Mouse (Mus musculus) fibroblast of lung, adult 2 months (primary cell): ENCODE measurements around the gene Rtn4.
"Not testable (repeated sequence)": the region's sequence is repeated elsewhere in the genome, so short reads cannot be mapped to it uniquely, and the experiment has no call there.

Experiments used
- DNase-seq: peaks from one replicate; pipeline ENCODE4 v3.0.0-alpha.2; 2011; ENCODE audit warnings: low read depth

The Rtn4 gene

DNA sequence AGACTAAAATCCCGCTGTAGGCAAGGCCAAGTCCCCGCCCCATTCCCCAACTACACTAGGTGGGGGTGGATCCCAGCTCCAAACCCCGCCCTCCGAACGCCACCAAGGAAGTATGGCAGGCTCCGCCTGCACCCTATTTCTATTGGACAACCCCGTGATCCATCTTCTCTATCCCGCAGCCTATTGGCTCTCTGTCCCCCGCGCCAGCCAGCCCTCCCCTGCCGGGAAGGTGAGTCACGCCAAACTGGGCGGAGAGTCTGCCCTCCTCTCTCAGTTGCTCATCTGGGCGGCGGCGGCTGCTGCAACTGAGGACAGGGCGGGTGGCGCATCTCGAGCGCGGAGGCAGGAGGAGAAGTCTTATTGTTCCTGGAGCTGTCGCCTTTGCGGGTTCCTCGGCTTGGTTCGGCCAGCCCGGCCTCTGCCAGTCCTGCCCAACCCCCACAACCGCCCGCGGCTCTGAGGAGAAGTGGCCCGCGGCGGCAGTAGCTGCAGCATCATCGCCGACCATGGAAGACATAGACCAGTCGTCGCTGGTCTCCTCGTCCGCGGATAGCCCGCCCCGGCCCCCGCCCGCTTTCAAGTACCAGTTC lies at the start of gene Rtn4:
Rtn4 (plus strand) TSS at position 265 of the 590 bp plus-strand sequence.
- peak; percentile 94 for DNase-seq

DNA sequence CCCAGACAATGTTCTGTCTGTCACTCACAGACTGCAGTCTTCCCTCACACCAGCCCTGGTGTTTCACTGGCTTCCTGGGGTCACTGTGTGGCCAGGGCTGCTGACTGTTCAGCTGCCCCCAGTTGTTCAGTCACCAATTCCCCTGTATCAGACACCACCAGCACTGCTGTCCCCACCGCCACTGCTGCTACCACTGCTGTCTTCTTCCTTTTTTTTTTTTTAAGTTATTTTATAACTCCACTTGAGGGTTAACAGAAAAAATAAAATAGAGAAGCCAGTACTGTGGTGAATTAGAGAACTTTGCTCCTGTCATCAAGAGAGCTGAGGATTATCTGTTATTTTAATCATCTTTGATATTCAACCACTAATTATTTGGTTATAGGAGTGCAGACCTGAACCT lies 48.3 kb upstream of the Rtn4 start:
- DNase-seq: no peak

DNA sequence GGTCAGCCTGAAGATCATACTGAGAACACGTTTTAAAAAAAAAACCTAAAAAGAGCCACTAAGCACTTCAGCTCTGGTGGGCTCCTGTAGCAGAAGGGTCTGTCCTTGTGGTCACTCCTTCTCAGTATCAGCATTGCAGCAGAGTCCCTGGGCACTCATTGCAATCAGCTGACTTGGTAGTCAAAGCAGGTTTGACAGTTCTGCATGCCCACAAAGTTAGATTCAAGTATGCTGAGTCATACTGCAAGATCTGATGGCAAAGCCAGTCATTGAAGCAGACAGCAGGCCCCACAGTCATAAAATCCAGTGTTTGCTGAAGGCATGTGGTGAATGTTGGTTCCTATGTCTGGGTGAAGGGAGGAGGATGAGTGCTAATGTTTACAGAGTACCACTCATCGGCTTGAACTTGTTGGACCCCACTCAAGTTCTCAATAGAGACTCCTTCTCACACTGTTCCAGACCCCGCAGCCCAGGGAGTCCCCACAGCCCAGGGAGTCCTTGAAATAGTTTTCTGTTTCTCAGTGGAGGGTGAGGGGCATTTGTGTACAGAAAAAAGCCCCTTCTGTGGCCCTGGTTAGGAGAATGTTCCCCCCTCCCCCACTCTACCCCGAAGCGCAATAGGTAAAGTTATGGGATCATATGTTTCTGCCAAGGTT lies 47.2 kb upstream of the Rtn4 start:
- DNase-seq: peak; percentile 72

DNA sequence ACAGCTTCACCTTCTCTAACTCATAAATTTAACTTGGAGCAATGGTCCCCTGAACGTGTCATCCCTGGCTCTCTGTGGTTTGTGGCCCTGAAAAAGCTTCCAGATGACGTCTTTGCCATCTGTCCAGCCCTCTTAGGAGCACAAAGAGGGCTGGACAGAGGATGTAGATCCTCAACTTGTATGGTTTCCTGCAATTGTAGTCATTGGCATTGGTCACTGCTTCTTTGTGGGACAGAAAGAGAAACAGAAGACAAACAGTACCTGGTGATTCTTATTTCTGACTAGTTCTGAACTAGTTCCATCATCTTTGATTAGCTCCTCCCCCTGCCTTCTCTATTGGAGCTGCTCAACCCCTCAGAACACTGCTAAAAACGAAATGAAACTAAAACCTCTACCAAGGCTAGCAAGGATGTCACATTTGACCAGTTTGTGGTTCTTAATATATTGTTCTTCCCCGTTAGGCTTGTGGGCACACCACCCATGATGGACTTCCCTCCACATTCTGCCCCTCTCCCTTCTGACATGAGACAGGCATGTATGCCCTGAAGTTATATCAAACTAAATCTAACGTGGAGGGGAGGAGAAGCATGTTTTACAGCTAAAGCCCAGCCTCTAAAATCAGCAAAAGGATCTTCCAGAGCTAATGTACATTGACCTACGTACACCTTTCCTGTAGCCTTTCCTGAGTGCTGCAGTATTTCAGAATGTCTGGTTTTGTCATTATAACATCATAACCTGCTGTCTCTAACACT lies 45.0 kb upstream of the Rtn4 start:
- no peak for DNase-seq

DNA sequence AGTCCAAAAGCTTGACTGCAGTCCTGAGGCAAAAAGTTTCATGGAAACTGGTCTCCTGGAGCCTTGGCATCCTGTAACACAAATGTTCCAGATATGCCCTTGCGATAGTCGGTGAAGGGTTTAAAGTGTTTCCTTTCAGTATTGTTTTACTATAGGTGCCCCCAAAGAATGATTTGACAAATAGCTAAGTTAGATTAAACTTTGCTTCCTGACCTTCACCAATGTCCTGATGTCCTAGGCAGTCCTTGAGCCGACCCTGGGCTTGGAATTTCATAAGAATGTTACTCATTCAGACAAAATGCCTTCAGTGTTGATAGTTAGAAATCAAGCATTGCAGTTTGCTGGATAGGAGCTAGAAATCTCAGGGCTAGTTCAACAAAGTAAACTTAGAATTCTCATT lies 37.4 kb upstream of the Rtn4 start:
- not testable (repeated sequence) for DNase-seq

DNA sequence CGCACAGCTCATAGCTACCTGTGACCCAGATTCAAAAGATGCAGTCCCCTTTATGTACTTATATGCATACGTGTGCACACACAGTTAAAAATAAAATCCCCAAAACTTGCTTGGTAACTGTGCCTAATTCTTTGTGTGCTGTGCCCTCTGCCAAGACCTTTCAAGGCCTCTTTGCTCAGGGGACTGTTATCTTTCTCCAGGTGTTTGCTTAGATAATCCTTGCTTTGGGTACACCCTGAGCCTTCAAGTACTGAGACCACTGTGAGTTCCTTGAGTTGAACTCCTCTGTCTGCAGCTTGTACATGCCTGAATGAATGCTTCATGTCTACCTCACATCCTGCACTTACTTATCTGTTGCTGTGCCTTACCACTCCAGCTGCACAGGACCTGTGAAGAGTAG lies 32.0 kb upstream of the Rtn4 start:
- DNase-seq: no peak

DNA sequence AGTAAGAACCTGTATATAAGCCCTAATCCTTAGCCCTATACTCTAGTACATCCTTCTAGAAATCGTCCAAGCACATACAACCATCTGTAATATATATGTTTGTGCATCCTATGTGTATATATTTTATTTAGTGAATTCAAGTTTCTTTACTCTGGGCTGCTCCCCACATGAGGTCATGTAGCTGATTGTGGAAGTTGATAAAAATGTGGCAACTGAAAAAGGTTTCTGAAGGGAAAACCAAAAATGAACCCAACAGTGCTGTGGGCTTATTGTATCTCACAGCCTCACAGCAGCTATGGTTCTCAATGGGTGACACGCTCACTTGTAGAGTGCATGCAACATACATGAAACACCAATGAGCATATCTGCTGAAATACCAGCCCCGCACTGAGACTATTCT lies 25.1 kb upstream of the Rtn4 start:
- DNase-seq: no peak

DNA sequence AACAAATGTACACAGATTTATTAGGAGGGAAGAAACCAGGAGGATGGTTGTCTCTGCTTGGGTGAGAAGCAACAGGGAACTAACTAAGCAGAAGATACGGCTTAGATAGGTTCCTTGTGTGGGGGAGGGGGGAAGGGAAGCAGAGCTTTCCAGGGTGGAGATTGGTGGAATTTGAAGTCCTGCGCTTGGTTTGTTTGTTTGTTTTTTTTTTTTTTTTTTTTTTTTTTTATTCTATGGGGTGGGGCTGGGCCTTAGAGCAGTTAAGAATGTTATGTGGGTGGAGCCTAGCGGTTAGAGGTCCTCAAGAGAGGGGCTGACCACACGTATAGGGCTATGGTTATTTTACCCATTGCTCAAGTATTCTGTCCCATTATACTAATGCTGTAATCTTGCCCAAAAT lies 23.0 kb upstream of the Rtn4 start:
- DNase-seq: no peak

DNA sequence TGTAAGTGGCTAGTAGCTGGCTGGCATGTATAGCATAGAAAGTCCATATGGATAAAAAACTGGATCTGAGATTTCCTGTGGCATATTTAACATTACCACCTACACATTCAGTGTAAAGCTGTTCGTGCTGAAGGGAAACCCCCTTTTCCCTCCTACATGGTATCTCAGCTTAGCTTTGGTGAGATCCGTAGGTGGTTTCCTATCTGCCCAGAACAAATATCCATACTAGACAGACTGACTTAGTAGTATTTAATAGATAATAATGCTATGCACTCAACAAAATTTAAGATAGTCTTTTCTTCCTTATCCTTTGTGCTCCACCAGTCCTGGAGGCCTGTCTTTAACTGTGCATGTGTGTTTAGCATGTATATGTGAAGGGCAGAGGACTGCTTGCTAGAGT lies 19.4 kb upstream of the Rtn4 start:
- DNase-seq: no peak

DNA sequence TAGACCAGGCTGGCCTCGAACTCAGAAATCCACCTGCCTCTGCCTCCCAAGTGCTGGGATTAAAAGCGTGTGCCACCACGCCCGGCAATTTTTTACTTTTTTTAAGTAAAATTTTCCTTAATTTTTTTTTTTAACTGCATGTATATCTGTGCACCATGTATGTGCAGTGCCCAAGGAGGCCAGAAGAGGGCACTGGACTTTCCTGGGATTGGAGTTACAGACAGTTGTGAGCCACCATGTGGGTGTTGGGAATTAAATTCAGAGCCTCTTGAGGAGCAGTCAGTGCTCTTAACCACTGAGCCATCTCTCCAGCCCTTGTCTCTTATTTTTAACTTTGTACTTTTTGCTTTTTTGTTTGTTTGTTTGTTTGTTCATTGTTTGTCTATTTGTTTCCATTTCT lies 16.0 kb upstream of the Rtn4 start:
- DNase-seq: no peak

DNA sequence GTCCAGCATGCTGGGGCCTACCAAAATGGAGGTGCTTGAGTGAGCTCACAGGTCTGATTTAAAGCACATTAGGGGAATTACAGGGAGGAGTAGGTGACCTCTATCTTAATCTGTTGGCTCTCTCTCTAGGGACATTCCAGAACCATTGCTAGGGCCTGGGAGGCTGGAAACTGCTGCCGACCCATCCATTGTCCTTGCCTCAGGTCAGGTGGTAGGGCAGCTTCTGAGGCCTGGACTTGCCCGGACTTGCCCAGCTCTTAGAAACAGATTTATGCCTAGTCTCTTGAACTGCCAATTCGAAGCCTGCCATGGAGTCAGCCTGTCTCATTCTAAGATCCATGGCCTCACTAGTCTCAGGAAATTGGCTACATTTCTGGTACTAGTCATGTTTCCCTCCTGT lies 12.8 kb upstream of the Rtn4 start:
- DNase-seq: no peak

DNA sequence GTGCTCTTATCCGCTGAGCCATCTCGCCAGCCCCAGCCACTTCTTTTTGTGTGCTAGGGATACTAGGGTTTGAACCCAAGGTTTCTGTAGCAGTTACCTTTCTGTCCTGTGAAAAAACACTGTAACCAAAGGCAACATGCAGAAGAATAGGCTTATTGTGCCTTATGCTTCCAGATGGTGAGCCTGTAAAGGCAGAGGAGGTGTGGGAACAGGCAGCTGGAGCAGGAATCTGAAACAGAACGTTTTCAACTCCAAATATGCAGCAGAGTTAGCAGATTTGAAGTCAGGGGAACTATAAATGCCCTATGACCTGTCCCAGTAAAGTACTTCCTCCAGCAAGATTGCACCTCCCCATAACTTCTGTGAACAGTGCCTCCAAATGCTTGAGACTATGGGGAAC lies 12.0 kb upstream of the Rtn4 start:
- DNase-seq: no peak

DNA sequence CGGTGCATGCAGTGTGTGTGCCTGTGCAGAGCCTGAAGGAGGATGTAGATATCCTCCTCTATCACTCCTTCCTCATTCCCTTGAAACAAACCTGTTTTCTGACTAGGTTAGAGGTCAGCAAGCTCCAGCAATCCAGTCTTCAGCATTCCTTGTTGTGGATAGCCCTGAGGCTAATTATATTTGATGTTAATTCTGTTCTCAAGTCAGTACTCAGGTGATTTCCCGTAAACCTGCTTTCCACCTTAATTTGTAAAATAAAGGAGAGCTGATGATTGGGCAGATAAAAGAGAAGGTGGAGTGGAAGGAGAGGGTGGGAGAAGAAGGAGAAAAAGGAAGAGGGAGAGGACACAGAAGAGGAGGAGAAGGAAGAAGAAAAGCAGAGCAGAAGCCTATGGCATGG lies 8.5 kb upstream of the Rtn4 start:
- DNase-seq: no peak

DNA sequence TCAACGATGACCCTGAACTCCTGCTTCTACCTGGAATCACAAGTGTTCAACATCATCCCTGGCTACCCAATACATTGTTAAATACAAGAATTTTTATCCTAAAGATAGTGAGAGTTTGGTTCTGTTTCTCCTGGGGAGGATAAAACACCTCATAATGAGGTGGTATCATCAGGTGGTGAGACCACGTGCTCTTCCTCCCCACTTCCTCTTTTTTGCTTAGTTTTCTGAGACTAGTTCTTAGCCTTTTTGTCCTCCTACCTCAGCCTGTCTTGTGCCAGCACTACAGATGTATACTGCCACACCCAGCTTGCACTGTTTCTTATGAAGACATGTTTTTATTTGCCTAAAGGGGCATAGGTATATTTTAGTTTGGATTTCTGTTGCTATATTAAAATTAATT lies 6.6 kb upstream of the Rtn4 start:
- DNase-seq: no peak

DNA sequence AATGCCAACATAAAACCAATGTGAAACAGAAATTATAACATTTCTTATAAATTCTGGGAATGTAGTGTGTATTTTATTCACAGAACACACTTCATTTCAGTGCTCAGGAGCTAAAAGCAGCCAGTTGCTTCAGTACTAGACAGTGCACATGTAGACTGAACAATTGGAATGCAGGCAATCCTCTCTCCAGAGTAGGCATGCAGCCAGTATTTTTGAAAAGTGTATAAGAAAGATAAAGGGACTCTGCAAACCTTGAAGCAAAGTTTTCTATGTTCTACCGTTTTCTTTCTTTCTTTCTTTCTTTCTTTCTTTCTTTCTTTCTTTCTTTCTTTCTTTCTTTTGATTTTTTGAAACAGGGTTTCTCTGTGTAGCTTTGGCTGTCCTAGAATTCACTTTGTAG lies 1.2 kb upstream of the Rtn4 start:
- DNase-seq: no peak

DNA sequence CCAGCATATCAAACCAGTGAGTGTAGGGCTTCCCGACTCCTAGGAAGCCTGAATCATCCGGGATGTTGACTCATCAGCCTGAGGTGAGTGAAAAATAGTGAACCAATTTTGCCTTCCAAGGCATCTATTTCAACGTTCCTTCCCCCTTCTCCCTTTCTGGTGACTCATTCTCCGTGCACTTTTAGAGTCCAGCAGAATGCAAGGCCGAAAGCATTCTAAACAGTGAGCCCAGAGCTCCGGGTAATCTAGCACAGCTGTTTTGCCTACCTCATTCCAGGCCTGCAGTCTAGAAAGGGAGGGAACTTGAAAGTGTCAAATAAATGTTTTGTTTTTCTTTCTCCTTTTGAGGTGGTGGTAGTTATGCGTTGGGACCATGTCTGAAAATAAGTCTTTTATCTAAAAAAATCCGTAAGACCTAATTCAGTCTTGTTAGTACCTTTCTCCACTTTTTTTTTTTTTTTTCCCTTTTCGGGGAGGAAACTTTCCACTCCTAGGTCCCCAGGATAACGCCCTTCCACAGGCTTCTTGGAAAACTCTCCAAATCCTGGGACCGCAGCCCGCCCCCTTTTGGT lies 550 bp upstream of the Rtn4 start:
- DNase-seq: peak; percentile 89

DNA sequence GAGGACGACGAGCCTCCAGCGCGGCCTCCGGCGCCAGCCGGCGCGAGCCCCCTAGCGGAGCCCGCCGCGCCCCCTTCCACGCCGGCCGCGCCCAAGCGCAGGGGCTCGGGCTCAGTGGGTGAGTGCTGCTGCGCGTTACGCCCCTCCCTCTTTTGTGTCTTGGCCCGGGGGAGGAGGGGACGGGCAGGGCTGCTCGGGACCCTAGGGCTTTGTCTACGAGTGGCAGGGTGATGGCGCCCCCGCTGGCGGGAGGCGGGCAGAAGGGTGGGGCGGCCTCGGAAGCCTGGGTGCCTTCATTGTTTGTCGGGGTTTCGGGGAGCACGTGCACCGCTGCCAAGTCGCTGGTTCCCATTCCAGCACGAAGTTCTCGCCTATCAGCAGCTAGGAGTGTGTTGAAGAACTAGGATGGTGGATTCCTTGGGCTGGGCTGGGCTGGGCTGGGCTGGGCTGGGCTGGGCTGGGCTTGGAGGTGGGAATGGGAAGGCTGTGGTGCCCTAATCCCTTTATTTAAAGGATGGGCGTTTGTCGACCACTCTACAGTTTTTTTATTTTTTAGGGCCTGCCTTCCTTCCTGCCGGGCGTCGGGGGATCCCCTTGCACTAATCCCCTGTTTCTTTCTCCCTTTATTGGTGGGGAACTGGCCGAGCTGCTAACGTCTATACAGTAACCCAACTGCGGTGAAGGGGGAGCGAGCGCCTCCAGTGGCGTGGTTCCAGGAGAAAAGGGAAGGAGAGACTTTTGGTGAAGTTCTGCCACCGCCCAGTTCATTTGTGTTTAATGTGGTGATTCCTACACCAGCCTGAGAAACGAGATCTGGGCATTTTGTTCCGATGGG lies 1.0 kb downstream of the Rtn4 start:
- DNase-seq: no peak

DNA sequence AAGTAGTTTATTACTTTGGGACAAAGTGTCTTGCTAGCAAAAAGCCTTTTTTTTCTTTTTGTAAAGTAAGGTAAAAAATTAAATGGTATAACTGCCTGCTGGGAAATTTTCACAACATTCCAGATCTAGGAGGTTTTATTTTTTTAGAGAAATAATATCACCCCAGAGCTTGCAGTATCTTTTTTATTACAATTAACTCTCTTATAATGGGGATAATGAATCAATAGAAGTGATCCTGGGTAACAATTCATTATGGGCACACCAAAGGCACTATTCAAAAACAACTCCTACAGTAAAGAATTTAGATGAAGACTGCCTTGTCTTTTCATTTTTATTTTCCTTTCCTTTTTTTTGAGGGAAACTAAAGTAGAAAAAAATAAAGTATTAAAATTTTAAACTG lies 2.0 kb downstream of the Rtn4 start:
- DNase-seq: no peak

DNA sequence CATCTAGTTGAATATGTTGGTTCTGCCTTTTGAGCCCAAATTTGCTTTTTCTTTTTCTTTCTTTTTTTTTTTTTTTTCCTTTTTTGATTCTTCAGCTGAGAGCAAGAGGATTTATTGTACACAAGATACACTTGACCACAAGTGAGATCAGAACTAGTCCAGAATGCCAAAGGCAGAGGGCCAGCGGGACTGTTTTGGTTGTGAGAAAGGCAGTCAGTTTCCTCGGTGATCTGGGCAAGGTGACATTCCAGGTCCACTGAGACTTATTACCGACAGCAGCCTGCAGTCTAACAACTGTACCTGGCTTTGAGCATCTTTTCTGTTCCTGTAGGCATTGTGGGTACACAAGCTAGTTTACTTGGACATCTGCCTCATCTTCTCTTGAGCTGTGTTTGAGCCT lies 10.0 kb downstream of the Rtn4 start:
- no peak for DNase-seq

DNA sequence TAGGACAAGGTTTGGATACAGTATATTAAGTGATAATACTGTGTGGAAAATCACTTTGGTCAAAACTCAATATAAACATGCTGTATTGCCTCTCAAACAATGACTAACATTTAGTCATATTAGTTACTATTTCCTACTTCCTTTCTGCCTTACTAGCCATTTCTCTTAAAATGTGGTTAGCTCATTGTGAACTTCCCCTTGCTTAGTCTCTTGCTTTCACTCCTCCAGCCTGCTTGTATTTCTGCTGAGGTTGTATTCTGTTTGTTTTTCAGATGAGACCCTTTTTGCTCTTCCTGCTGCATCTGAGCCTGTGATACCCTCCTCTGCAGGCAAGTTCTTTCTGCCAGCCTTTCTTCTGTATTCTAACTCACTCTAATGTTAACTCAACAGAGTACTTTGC lies 12.5 kb downstream of the Rtn4 start:
- no peak for DNase-seq

DNA sequence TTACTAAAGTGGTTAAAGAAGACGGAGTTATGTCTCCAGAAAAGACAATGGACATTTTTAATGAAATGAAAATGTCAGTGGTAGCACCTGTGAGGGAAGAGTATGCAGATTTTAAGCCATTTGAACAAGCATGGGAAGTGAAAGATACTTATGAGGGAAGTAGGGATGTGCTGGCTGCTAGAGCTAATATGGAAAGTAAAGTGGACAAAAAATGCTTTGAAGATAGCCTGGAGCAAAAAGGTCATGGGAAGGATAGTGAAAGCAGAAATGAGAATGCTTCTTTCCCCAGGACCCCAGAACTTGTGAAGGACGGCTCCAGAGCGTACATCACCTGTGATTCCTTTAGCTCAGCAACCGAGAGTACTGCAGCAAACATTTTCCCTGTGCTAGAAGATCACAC lies 14.1 kb downstream of the Rtn4 start:
- DNase-seq: no peak

DNA sequence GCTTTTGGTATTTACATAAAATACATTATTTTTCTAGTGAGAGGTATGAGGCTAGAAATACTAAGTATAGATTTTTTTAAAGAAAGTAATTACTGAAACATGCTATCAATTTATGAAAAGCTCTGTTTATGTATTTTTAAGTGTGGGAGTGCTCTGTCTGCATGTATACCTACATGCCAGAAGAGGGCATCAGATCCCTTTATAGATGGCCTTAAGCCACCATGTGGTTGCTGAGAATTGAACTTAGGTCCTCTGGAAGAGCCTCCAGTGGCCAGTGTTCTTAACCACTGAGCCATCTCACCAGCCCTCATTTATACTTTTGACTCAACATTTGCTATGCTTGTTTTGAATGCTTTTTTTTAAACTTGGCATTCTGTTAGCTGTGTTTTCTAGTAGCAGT lies 16.8 kb downstream of the Rtn4 start:
- DNase-seq: no peak
